Mouse (Mus musculus): ENCODE measurements around the gene Igdcc4.
"Not testable (repeated sequence)": the region's sequence is repeated elsewhere in the genome, so short reads cannot be mapped to it uniquely, and the experiment has no call there.

Gene Igdcc4

GRCm38 (mm10) chr9:65100991-65101685, at the start of gene Igdcc4:
Gene Igdcc4, plus strand, starts transcription at chr9:65101486.
- peak; percentile 59 for DNase-seq (ENCODE audit: extremely low spot score, low spot score)

- DNase-seq (ENCODE audit: extremely low spot score, low spot score) = no peak
These were observed 37.0 kb upstream of the Igdcc4 start for GRCm38 (mm10) chr9:65064251-65064650.

GRCm38 (mm10) chr9:65070587-65070986, 30.7 kb upstream of the Igdcc4 start:
- no peak for DNase-seq (ENCODE audit: extremely low spot score, low spot score)

GRCm38 (mm10) chr9:65073555-65073954, 27.7 kb upstream of the Igdcc4 start:
- DNase-seq (ENCODE audit: extremely low spot score, low spot score) = no peak

GRCm38 (mm10) chr9:65074251-65074650, 27.0 kb upstream of the Igdcc4 start:
- DNase-seq (ENCODE audit: extremely low spot score, low spot score) = no peak

GRCm38 (mm10) chr9:65074855-65075493, 26.3 kb upstream of the Igdcc4 start:
- no peak for DNase-seq (ENCODE audit: extremely low spot score, low spot score)

GRCm38 (mm10) chr9:65077536-65077935, 23.8 kb upstream of the Igdcc4 start:
- DNase-seq (ENCODE audit: extremely low spot score, low spot score) = no peak

- not testable (repeated sequence) for DNase-seq (ENCODE audit: extremely low spot score, low spot score)
These were observed 21.1 kb upstream of the Igdcc4 start for GRCm38 (mm10) chr9:65080141-65080540.

GRCm38 (mm10) chr9:65083075-65083765, 18.1 kb upstream of the Igdcc4 start:
- DNase-seq (ENCODE audit: extremely low spot score, low spot score) = no peak

- DNase-seq (ENCODE audit: extremely low spot score, low spot score) = no peak
These were observed 17.0 kb upstream of the Igdcc4 start for GRCm38 (mm10) chr9:65084198-65084807.

GRCm38 (mm10) chr9:65085270-65085669, 16.0 kb upstream of the Igdcc4 start:
- no peak for DNase-seq (ENCODE audit: extremely low spot score, low spot score)

GRCm38 (mm10) chr9:65086801-65087200, 14.5 kb upstream of the Igdcc4 start:
- no peak for DNase-seq (ENCODE audit: extremely low spot score, low spot score)

- DNase-seq (ENCODE audit: extremely low spot score, low spot score) = no peak
These were observed 13.8 kb upstream of the Igdcc4 start for GRCm38 (mm10) chr9:65087490-65087889.

GRCm38 (mm10) chr9:65094237-65094636, 7.0 kb upstream of the Igdcc4 start:
- DNase-seq (ENCODE audit: extremely low spot score, low spot score) = no peak

- peak; percentile 68 for DNase-seq (ENCODE audit: extremely low spot score, low spot score)
These were observed 545 bp downstream of the Igdcc4 start for GRCm38 (mm10) chr9:65101686-65102376.

- DNase-seq (ENCODE audit: extremely low spot score, low spot score) = peak; percentile 72
These were observed 1.3 kb downstream of the Igdcc4 start for GRCm38 (mm10) chr9:65102377-65103172.

- no peak for DNase-seq (ENCODE audit: extremely low spot score, low spot score)
These were observed 2.0 kb downstream of the Igdcc4 start for GRCm38 (mm10) chr9:65103173-65103752.

GRCm38 (mm10) chr9:65106821-65107220, 5.5 kb downstream of the Igdcc4 start:
- no peak for DNase-seq (ENCODE audit: extremely low spot score, low spot score)

- no peak for DNase-seq (ENCODE audit: extremely low spot score, low spot score)
These were observed 6.6 kb downstream of the Igdcc4 start for GRCm38 (mm10) chr9:65107893-65108292.
